Mouse (Mus musculus): ENCODE data around the gene Lnpk.

GRCm38 (mm10) chr2:74606087-74606760, 27.0 kb upstream of the Lnpk start:
- TF ChIP-seq CTCF (IDR thresholded peaks at IDR 0.05; ENCODE audit: borderline replicate concordance, insufficient read depth, low read depth, low read length) = no peak
- TF ChIP-seq POLR2A (IDR thresholded peaks at IDR 0.05; ENCODE audit: borderline replicate concordance, insufficient read depth, low read length) = no peak
